Mouse (Mus musculus): ENCODE data around the gene Gm37240. TPM values are rescaled to one million over a fixed set of nuclear protein-coding genes. Genes with fewer than 3 reads are reported as not detected.
"Not testable (repeated sequence)": the region's sequence is repeated elsewhere in the genome, so short reads cannot be mapped to it uniquely, and the experiment has no call there.

Gm37240 gene
- polyA plus RNA-seq, 1 experiment, result not detected

DNA sequence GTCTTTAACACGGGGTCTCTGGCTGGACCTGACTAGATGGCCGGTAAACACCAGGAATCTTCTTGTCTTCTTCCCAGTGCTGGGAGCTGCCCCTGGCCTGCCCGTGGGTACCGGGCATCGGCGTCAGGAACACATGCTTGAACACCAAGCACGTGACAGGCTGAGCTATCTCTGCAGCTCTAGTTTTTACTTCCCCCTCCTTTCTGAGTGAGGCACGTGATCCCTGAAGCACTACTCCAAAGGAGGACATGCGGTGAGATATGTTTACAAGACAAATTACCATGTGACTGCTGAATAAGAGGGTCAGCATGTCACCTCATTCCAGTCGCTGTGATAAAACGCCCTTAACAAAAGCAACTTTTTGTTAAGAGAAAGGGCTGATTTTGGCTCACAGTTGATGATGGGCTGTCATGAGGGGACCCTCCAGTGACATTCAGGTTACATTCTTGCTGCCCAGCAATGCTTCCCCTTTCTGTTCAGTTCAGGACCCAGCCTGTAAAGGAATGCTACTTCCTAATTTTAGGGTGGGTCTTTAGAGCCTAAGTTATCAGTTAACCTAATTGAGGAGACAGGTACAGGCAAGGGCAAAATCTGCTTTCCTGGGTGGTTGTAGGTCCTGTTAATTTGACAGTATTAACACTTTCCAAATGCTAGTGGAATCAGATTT is 1003.4 kb downstream of the Gm37240 start:
- Histone ChIP-seq H3K27ac (ENCODE audit: insufficient read depth, low read depth, low read length) (no peak overlapping the region), H3K4me1 (ENCODE audit: control insufficient read depth, insufficient read depth, low read length) (no peaks in the 10 kb centered on the region), H3K4me3 (ENCODE audit: insufficient read depth, low read depth, low read length) (no peak overlapping the region)
- WGBS, result 78% methylated on average over 11 of the region's 11 CpGs
- TF ChIP-seq POLR2A (IDR thresholded peaks at IDR 0.05; ENCODE audit: insufficient read depth, low read depth, low read length) (no peak), CTCF (IDR thresholded peaks at IDR 0.05; ENCODE audit: insufficient read depth, low read depth, low read length) (no peak)

DNA sequence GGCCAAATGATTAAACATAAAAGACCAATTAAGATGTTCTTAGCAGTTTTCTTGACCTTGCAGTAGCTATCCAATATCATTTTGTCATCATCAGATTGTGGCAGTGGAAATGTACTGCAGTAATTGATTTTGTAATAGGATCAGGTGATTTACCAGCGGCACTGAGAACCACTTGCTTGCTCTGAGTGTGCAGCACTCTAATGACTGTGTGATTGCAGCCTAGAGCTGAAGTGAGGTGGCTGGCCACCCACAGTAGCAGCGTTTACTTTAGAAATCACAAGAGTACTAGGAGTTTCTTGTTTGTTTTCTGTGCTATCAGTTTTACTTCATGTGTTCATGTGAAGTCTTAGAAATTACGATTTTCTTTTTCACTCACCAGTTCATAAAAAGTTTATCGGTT is 1011.1 kb downstream of the Gm37240 start:
- Histone ChIP-seq H3K4me1 (ENCODE audit: control insufficient read depth, insufficient read depth, low read length) (peaks cover 2% of the 10 kb centered on the region; the same call in 1 of the 2 replicates), H3K4me3 (ENCODE audit: insufficient read depth, low read depth, low read length) (no peak overlapping the region), H3K27ac (ENCODE audit: insufficient read depth, low read depth, low read length) (no peak overlapping the region)
- WGBS, result 65% methylated on average over 4 of the region's 4 CpGs
- no peak for TF ChIP-seq POLR2A (IDR thresholded peaks at IDR 0.05; ENCODE audit: insufficient read depth, low read depth, low read length)
- TF ChIP-seq CTCF (IDR thresholded peaks at IDR 0.05; ENCODE audit: insufficient read depth, low read depth, low read length), result no peak

DNA sequence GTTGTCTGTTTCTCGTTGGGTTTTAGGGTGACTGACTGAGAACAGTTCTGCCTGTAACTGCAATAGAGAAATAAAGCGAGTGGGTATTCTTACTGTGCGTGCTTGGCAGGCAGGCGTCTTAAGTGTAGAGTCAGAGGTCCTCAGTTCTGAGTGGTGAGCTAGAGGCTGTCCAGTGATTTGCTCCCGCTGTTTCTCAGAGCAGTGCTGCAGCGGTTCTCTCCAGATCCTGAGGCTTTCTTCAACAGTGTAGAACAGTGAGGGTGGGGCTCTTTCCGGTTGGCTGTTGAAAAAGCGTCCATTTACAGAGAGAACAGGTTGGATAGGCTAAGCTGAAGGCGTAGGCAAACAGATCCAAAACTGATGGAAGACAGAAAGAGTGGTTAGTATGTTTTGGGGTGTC is 1012.0 kb downstream of the Gm37240 start:
- H3K4me1 ChIP-seq (ENCODE audit: control insufficient read depth, insufficient read depth, low read length), result peaks cover 2% of the 10 kb centered on the region; the same call in 1 of the 2 replicates
- H3K27ac ChIP-seq (ENCODE audit: insufficient read depth, low read depth, low read length), result no peak overlapping the region
- WGBS, result 78% methylated on average over 9 of the region's 9 CpGs
- H3K4me3 ChIP-seq (ENCODE audit: insufficient read depth, low read depth, low read length), result no peak overlapping the region
- TF ChIP-seq CTCF (IDR thresholded peaks at IDR 0.05; ENCODE audit: insufficient read depth, low read depth, low read length) (no peak), POLR2A (IDR thresholded peaks at IDR 0.05; ENCODE audit: insufficient read depth, low read depth, low read length) (no peak)

DNA sequence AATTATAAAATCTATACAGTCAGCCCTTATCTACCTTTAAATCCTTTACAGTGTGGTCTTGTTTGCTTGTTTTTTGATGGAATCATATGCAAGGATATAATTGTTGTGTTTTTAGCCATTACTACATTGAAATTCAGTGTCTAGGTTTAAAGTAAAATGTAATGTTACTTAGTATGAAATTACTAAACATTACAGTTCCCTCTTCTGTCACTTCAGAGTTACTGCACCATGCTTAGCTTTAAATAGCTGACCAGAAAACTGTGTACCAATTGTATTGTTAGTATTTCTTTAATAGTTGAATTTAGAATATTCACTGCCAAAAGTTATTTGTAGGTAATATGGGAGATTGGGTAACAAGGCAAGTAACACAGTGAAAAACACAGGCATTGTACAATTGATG is 1017.2 kb downstream of the Gm37240 start:
- TF ChIP-seq CTCF (IDR thresholded peaks at IDR 0.05; ENCODE audit: insufficient read depth, low read depth, low read length), result no peak
- TF ChIP-seq POLR2A (IDR thresholded peaks at IDR 0.05; ENCODE audit: insufficient read depth, low read depth, low read length), result no peak
- H3K4me1 ChIP-seq (ENCODE audit: control insufficient read depth, insufficient read depth, low read length), result no peaks in the 10 kb centered on the region
- no peak overlapping the region for H3K27ac ChIP-seq (ENCODE audit: insufficient read depth, low read depth, low read length)
- no peak overlapping the region for H3K4me3 ChIP-seq (ENCODE audit: insufficient read depth, low read depth, low read length)

DNA sequence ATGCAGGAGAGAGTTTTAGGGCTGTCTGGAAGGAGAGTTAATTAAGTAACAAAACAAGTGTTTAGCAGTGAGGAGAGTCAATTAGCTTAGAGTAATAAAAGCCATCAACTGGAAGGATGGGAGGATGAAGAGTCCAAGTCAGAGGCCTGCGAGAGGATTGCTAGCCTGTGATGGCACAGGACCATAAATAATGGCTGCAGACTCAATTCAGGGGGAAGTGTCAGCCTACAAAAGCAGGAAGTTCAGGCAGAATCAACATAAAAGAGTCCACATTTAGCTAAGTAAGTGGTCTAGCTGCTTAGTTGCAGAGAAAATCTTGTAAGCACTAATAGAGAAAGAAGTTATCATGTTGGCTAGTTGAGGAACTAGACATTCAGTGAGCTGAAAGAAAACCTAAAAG is 1019.3 kb downstream of the Gm37240 start:
- Histone ChIP-seq H3K4me1 (ENCODE audit: control insufficient read depth, insufficient read depth, low read length) (no peaks in the 10 kb centered on the region), H3K4me3 (ENCODE audit: insufficient read depth, low read depth, low read length) (no peak overlapping the region), H3K27ac (ENCODE audit: insufficient read depth, low read depth, low read length) (no peak overlapping the region)
- no peak for TF ChIP-seq POLR2A (IDR thresholded peaks at IDR 0.05; ENCODE audit: insufficient read depth, low read depth, low read length)
- no peak for TF ChIP-seq CTCF (IDR thresholded peaks at IDR 0.05; ENCODE audit: insufficient read depth, low read depth, low read length)
- WGBS, result 49% methylated on average over 1 of the region's 1 CpGs

DNA sequence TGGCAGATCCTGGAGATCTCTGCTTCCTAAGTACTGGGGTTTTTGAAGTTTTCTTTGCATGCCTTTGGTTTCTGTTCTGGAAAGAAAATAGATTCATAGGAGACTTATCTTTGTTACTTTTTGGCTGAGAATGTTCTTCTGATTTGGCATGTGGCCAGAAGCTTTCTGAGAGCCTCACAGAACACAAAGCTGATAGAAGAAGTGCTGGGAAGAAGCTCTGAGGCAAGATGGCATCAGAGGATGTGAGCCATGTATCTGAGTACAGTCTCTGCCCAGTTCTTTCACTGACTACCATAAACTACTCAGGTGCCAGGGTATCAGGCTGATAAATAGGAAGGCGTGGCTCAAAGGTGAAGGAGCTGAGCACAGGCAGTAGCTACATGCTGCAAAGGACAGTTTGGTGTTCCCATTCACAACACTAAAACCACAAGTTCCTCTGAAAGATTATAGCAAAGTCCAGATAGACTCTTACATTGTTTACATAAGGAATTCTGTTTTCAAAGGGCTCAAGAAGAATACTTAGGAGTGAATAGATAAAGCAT is 1019.8 kb downstream of the Gm37240 start:
- Histone ChIP-seq H3K4me1 (ENCODE audit: control insufficient read depth, insufficient read depth, low read length) (no peaks in the 10 kb centered on the region), H3K27ac (ENCODE audit: insufficient read depth, low read depth, low read length) (no peak overlapping the region), H3K4me3 (ENCODE audit: insufficient read depth, low read depth, low read length) (no peak overlapping the region)
- WGBS, result 79% methylated on average over 1 of the region's 1 CpGs
- TF ChIP-seq POLR2A (IDR thresholded peaks at IDR 0.05; ENCODE audit: insufficient read depth, low read depth, low read length), result no peak

DNA sequence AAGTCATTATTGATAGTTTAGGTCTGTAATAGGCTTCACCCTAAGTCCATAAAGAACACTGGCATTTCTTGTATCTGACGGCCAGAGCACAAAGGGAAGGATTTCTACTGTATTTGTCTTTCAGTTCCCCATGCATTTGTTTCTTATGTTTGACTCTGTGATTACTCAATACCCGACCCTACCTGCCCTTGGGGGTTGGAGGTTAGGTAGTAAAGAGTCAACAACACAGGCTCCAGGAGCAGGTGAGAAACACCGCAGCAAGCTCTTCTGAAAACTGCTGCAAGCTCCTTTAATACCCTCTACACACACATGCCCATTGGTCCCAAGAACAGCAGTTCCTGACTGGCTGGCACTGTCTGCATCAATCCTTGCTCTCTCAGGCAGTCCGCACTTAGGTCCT is 1020.5 kb downstream of the Gm37240 start:
- 84% methylated on average over 4 of the region's 4 CpGs for WGBS
- Histone ChIP-seq H3K4me3 (ENCODE audit: insufficient read depth, low read depth, low read length) (no peak overlapping the region), H3K4me1 (ENCODE audit: control insufficient read depth, insufficient read depth, low read length) (no peaks in the 10 kb centered on the region), H3K27ac (ENCODE audit: insufficient read depth, low read depth, low read length) (no peak overlapping the region)
- no peak for TF ChIP-seq CTCF (IDR thresholded peaks at IDR 0.05; ENCODE audit: insufficient read depth, low read depth, low read length)
- no peak for TF ChIP-seq POLR2A (IDR thresholded peaks at IDR 0.05; ENCODE audit: insufficient read depth, low read depth, low read length)

DNA sequence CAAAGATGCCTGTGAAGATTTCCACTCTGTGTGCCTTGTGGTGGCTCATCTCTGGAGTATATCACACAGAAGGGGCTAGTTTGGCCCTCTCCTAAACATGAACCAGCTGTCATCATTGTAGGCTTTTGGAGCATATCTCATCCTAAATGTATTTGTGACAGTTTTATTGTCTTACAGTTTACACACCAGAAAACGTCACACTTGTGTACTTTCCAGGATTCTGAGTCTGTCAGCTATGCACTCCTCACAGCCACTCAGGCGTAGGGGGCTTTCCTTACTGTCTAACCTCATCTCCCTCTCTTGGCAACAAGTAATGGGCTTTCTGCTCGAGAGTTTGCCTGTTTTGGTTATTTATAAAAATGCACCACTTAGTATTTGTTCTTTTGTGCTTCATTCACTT is 1021.6 kb downstream of the Gm37240 start:
- 79% methylated on average over 3 of the region's 3 CpGs for WGBS
- no peak overlapping the region for H3K4me3 ChIP-seq (ENCODE audit: insufficient read depth, low read depth, low read length)

DNA sequence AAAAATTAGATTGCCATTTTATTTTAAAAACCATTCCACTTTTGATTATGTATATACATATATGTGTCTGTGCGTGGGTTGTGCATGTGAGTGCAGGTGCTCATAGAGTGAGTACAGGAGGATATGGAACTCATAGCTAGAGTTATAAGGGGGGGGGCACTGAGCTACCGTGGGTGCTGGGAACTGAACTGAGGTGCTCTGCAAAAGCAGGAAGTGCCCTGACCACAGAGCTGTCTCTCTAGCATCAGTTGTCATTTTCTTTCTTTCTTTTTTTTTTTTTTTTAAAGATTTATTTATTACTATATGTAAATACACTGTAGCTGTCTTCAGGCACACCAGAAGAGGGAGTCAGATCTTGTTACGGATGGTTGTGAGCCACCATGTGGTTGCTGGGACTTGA is 1025.5 kb downstream of the Gm37240 start:
- not testable (repeated sequence) for H3K4me3 ChIP-seq (ENCODE audit: insufficient read depth, low read depth, low read length); H3K4me1 ChIP-seq (ENCODE audit: control insufficient read depth, insufficient read depth, low read length); H3K27ac ChIP-seq (ENCODE audit: insufficient read depth, low read depth, low read length)
- WGBS, result 97% methylated on average over 3 of the region's 3 CpGs

More for the DNA sequence above, 1021.6 kb downstream of the Gm37240 start:
- Histone ChIP-seq H3K4me1 (ENCODE audit: control insufficient read depth, insufficient read depth, low read length) (no peaks in the 10 kb centered on the region), H3K27ac (ENCODE audit: insufficient read depth, low read depth, low read length) (no peak overlapping the region)
- TF ChIP-seq POLR2A (IDR thresholded peaks at IDR 0.05; ENCODE audit: insufficient read depth, low read depth, low read length), result no peak
- TF ChIP-seq CTCF (IDR thresholded peaks at IDR 0.05; ENCODE audit: insufficient read depth, low read depth, low read length), result no peak

DNA sequence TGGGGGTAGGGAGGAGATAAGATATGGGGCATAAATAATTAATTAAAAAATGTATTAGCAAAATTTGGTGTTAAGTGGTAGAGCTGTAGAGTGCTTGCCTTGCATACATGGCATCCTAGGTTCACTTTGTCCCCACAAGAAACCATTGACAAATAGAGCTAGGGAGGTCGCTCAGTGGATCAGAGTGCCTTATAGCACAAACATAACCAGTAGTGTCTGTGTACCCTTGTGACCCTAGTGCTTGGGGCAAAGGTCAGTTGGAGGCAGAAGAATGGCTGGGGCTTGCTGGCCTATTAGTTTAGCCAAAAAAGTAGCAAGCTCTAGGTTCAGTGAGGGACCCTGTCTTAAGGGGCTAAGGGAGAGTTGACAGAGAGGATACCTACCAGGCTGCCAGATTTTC is 1026.6 kb downstream of the Gm37240 start:
- Histone ChIP-seq H3K27ac (ENCODE audit: insufficient read depth, low read depth, low read length) (no peak overlapping the region), H3K4me3 (ENCODE audit: insufficient read depth, low read depth, low read length) (no peak overlapping the region), H3K4me1 (ENCODE audit: control insufficient read depth, insufficient read depth, low read length) (no peaks in the 10 kb centered on the region)
- WGBS, result 100% methylated on average over 1 of the region's 1 CpGs
- TF ChIP-seq POLR2A (IDR thresholded peaks at IDR 0.05; ENCODE audit: insufficient read depth, low read depth, low read length) (no peak), CTCF (IDR thresholded peaks at IDR 0.05; ENCODE audit: insufficient read depth, low read depth, low read length) (no peak)

All from olfactory bulb, adult 2 months (tissue).